Mouse (Mus musculus) forebrain, postnatal 0 days (tissue): ENCODE results near the gene 2900026A02Rik. TPM values are rescaled to one million over a fixed set of nuclear protein-coding genes. Genes with fewer than 3 reads are reported as not detected.

Experiments
- ATAC-seq: fragments of 200-750 bp; cut with Nextera tagmentation; 2 replicates; pipeline ENCODE4 v1.8.0; 2017; ENCODE audit warnings: mild to moderate bottlenecking, moderate library complexity
- DNase-seq: peaks from one replicate; pipeline ENCODE4 v3.0.0-alpha.2; 2015
- H3K27ac ChIP-seq: fragments of 300-500 bp; sonication (generic); 2 replicates; pipeline ENCODE4 v1.5.1; 2014; ENCODE audit warnings: low read depth, mild to moderate bottlenecking, antibody characterized with exemption, low read length, moderate library complexity, mixed read lengths
- H3K27me3 ChIP-seq: fragments of 300-500 bp; sonication (generic); 2 replicates; pipeline ENCODE4 v1.6.1; 2014; ENCODE audit warnings: mild to moderate bottlenecking, low read length, mixed read lengths; ENCODE audit not compliant: insufficient read depth
- H3K36me3 ChIP-seq: fragments of 300-500 bp; sonication (generic); 2 replicates; pipeline ENCODE4 v1.6.1; 2014; ENCODE audit warnings: mild to moderate bottlenecking, moderate library complexity; ENCODE audit not compliant: insufficient read depth
- H3K4me1 ChIP-seq: fragments of 300-500 bp; sonication (generic); 2 replicates; pipeline ENCODE4 v1.6.1; 2014; ENCODE audit warnings: antibody characterized with exemption; ENCODE audit not compliant: insufficient read depth
- H3K4me2 ChIP-seq: fragments of 300-500 bp; sonication (generic); 2 replicates; pipeline ENCODE4 v1.6.1; 2014; ENCODE audit warnings: low read depth, mild to moderate bottlenecking, moderate library complexity
- H3K4me3 ChIP-seq: fragments of 300-500 bp; sonication (generic); 2 replicates; pipeline ENCODE4 v1.5.1; 2014; ENCODE audit warnings: low read depth, low read length, mixed read lengths
- H3K9ac ChIP-seq: fragments of 300-500 bp; sonication (generic); 2 replicates; pipeline ENCODE4 v1.6.1; 2014; ENCODE audit warnings: mild to moderate bottlenecking
- H3K9me3 ChIP-seq: fragments of 300-500 bp; sonication (generic); 2 replicates; pipeline ENCODE4 v1.6.1; 2016; ENCODE audit warnings: low read length
- CTCF ChIP-seq: sonication (generic); IDR thresholded peaks from 2 replicates; pipeline ENCODE4 v1.5.1; 2016; ENCODE audit warnings: antibody characterized with exemption, control low read depth, low read depth
- WGBS: fragments of 180-500 bp; shearing (Covaris S2); extraction: QIAGEN DNeasy Blood & Tissue Kit; methylation state at CpG from one replicate; pipeline ENCODE4 v1.1.7; 2014; 5-methylcytosine and 5-hydroxymethylcytosine counted together
- polyA plus RNA-seq: library from polyadenylated mRNA; unstranded; fragments of >200 nt; fragmentation: Nextera tagmentation; extraction: Ambion mirVana; gene quantifications from 2 replicates; pipeline ENCODE4 v1.2.1, GENCODE M21; 2015
- total RNA-seq: library from RNA; depleted of rRNA; stranded (reverse); fragments of >200 nt; gene quantifications from 2 replicates; pipeline ENCODE4 v1.2.3, GENCODE M21; 2014

2900026A02Rik gene
- total and polyA plus RNA-seq, 2 experiments from 2014 or later: 3.3 to 10.9 TPM

DNA sequence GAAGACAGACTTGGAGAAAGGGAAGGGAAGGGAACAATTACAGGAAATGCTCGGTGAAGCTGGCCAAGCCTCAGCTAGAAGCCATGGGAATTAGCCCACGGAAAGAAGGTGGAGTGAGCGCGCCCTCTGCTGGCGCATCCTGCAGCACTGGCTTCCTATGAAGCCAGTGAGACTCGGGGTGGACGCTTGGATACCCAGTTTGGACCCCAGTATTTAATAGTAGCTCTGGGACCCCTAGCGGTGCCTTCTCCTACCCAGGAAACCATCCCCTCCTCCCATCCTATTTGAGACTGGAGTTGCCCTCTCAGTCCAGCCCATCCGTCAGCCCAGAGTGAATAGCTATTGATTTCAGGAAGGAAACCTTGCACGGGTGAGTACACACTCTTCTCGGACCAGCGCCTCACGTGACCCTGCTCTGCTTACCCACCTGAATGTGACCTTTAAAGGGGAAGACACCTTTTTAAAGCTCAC, 5.6 kb upstream of the 2900026A02Rik start, which contains the start of gene Tmem211:
TSS of gene Tmem211 (plus strand) at position 278 of the 471 bp plus-strand sequence.
- H3K4me2 ChIP-seq: peak within 1 kb of the TSS; percentile 59
- no peak within 1 kb of the TSS for H3K27ac ChIP-seq
- H3K9me3 ChIP-seq: no peaks in the 10 kb centered on the region
- H3K36me3 ChIP-seq: no peaks in the 10 kb centered on the region
- WGBS: under 1% methylated on average over 13 of the region's 13 CpGs
- peak within 1 kb of the TSS; percentile 46 for H3K9ac ChIP-seq
- DNase-seq: peak; percentile 93
- peak; percentile 98 for TF ChIP-seq CTCF
- peak within 1 kb of the TSS; percentile 25 for H3K4me3 ChIP-seq
- H3K4me1 ChIP-seq: peaks cover 14% of the 10 kb centered on the region; the same call in 1 of the 2 replicates
- no peaks in the 10 kb centered on the region for H3K27me3 ChIP-seq
- ATAC-seq: peak; percentile 91

DNA sequence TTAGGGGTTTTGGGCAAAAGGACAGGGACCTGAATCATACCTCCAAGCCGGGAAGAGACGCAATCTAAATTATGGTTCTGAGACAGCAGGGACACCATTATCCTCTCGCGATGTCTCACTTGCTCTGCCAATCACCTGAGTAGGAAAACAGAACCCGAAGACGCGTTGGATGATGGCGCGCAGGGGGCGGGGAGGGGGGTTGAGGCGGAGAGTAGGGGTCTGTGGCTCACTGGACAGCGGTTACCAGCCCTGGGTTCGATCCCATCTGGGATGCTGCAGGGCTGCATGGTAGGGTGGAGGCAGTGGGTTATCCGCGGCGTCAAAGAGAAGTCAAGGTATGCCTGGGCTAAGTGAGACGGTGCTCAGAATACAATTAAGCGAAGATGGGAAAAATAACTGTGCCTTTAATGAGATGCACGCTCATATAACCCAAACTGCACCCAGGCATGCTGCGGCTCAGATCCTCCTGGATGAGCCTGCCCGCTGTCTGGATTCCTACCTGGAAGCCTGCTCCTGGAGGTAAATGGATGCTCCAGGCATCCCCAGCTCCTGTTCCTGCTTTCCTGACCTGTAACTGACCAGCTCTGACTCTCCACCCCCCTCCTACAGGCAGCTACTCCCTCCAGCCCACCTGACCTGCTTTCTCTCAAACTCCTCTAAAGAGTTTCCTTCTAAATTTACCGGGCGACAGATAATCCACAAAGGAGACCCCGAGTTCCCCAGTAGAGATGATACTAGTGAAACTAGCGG, 4.8 kb upstream of the 2900026A02Rik start:
- peaks cover 14% of the 10 kb centered on the region; the same call in 1 of the 2 replicates for H3K4me1 ChIP-seq
- TF ChIP-seq CTCF: no peak
- ATAC-seq: peak; percentile 36; the same call in 1 of the 2 replicates
- no peak overlapping the region for H3K27ac ChIP-seq
- H3K9me3 ChIP-seq: no peaks in the 10 kb centered on the region
- peak; percentile 18 for DNase-seq
- no peaks in the 10 kb centered on the region for H3K36me3 ChIP-seq
- H3K4me2 ChIP-seq: peak overlapping the region; percentile 59
- H3K9ac ChIP-seq: peak overlapping the region; percentile 46
- peak overlapping the region; percentile 25 for H3K4me3 ChIP-seq
- 13% methylated on average over 25 of the region's 25 CpGs for WGBS
- H3K27me3 ChIP-seq: no peaks in the 10 kb centered on the region

- no peak for TF ChIP-seq CTCF
- H3K9ac ChIP-seq: 0 out of 2 replicates have a peak overlapping the region, but pooled peaks have one; percentile 46
- ATAC-seq: no peak
- DNase-seq: peak; percentile 77
- no peak overlapping the region for H3K27ac ChIP-seq
- peak overlapping the region; percentile 25; the same call in 1 of the 2 replicates for H3K4me3 ChIP-seq
- H3K27me3 ChIP-seq: no peaks in the 10 kb centered on the region
- peaks cover 14% of the 10 kb centered on the region; the same call in 1 of the 2 replicates for H3K4me1 ChIP-seq
- WGBS: 16% methylated on average over 10 of the region's 10 CpGs
- peak overlapping the region; percentile 59; the same call in 1 of the 2 replicates for H3K4me2 ChIP-seq
- no peaks in the 10 kb centered on the region for H3K9me3 ChIP-seq
- no peaks in the 10 kb centered on the region for H3K36me3 ChIP-seq
These were observed 4.2 kb upstream of the 2900026A02Rik start for GRCm38 (mm10) chr5:113225271-113225670.

DNA sequence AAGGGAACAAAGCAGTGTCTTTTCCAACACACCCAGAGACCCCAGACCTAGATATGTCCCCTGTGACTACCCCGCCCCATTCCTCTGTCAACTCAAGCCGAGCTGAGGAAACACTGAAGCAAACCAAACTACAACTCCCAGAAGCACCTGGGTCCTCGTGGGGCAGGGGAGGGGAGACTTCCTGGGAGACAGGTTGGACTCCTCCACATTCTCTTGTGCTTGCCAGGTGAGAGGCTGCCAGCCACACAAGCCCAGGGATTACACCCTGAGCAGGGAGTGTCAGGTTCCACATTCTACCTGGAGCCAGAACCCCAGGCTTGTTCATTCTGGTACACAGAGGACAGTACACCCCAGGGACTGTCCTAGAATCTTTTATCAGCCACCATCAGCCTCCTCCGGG, 2.9 kb upstream of the 2900026A02Rik start:
- DNase-seq: no peak
- 58% methylated on average over 4 of the region's 4 CpGs for WGBS
- no peaks in the 10 kb centered on the region for H3K9me3 ChIP-seq
- H3K4me2 ChIP-seq: no peak overlapping the region
- no peak for ATAC-seq
- H3K27ac ChIP-seq: no peak overlapping the region
- H3K4me1 ChIP-seq: peaks cover 14% of the 10 kb centered on the region; the same call in 1 of the 2 replicates
- no peak overlapping the region for H3K9ac ChIP-seq
- no peak for TF ChIP-seq CTCF
- no peaks in the 10 kb centered on the region for H3K27me3 ChIP-seq
- H3K4me3 ChIP-seq: no peak overlapping the region
- no peaks in the 10 kb centered on the region for H3K36me3 ChIP-seq

DNA sequence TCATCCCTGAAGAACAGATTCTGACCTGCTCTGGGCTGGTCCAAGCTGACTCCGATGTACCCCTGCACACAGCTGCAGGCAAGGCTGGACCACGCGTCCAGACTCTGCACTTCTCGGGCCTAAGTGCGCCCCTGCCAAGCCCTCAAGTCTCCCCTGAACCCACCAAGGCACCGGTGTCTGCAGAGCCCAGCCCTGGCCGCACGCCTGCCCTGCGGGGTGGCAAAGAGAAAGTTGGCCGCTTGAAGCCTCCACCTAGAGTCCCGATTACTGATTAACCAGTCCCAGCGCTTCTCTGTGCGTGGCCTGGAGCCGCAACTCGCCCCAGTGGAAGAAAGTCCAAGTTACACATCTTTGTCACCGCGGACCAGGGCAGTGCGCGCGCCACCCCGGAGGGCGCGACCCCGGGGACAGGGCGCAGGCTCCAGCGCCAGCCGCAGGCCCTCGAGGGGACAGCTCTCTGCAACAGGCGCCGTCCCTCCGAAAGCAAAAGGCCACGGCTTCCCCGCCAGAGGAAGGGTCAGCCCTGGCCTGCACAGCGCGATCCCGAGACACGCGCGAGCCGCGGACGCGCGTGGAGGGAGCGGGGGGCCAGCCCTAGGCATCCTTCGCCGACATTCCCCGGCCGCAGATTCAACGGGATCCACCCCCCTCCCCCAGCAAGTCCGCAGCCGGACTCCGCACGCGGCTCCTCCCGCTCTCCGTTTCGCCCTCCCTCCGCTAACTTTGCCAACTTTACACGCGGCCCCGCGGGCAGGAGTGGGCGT, 471 bp downstream of the 2900026A02Rik start:
- Histone ChIP-seq H3K4me3 (peak overlapping the region; percentile 74), H3K4me2 (peak overlapping the region; percentile 95), H3K27me3 (no peaks in the 10 kb centered on the region), H3K4me1 (0 out of 2 replicates have a peak, but pooled peaks cover 4% of the 10 kb centered on the region), H3K9me3 (no peaks in the 10 kb centered on the region), H3K27ac (no peak overlapping the region), H3K36me3 (no peaks in the 10 kb centered on the region), H3K9ac (peak overlapping the region; percentile 59)
- no peak for DNase-seq
- TF ChIP-seq CTCF: no peak
- peak; percentile 44 for ATAC-seq
- 1% methylated on average over 63 of the region's 64 CpGs for WGBS

GRCm38 (mm10) chr5:113219876-113220275, 1.2 kb downstream of the 2900026A02Rik start:
- H3K4me1 ChIP-seq: no peaks in the 10 kb centered on the region
- H3K9ac ChIP-seq: no peak overlapping the region
- ATAC-seq (no peak), DNase-seq (no peak)
- H3K4me3 ChIP-seq: peak overlapping the region; percentile 74; the same call in 1 of the 2 replicates
- no peak overlapping the region for H3K27ac ChIP-seq
- H3K36me3 ChIP-seq: no peaks in the 10 kb centered on the region
- no peaks in the 10 kb centered on the region for H3K27me3 ChIP-seq
- H3K9me3 ChIP-seq: no peaks in the 10 kb centered on the region
- WGBS: 72% methylated on average over 7 of the region's 7 CpGs
- TF ChIP-seq CTCF: no peak
- H3K4me2 ChIP-seq: peak overlapping the region; percentile 95; the same call in 1 of the 2 replicates
